Mouse (Mus musculus) naive thymus-derived CD4-positive, alpha-beta T cell, adult 2 months (primary cell): ENCODE measurements around the gene Tbx6.

Source experiments
- DNase-seq: peaks from one replicate; pipeline ENCODE4 v3.0.0-alpha.2; 2011; ENCODE audit warnings: low read depth

The Tbx6 gene

GRCm38 (mm10) chr7:126780971-126781635, at the start of gene Tbx6:
Gene Tbx6 (plus strand): TSS chr7:126781483.
- DNase-seq, result no peak

- no peak for DNase-seq
Measured at GRCm38 (mm10) chr7:126736122-126736521, 45.2 kb upstream of the Tbx6 start.

- no peak for DNase-seq
Measured at GRCm38 (mm10) chr7:126739551-126739950, 41.7 kb upstream of the Tbx6 start.

- DNase-seq, result no peak
Measured at GRCm38 (mm10) chr7:126740132-126740735, 41.0 kb upstream of the Tbx6 start.

GRCm38 (mm10) chr7:126740977-126741376, 40.3 kb upstream of the Tbx6 start:
- DNase-seq, result no peak

- no peak for DNase-seq
Measured at GRCm38 (mm10) chr7:126741452-126741851, 39.8 kb upstream of the Tbx6 start.

GRCm38 (mm10) chr7:126741964-126742482, 39.3 kb upstream of the Tbx6 start:
- no peak for DNase-seq

GRCm38 (mm10) chr7:126746066-126746465, 35.2 kb upstream of the Tbx6 start:
- no peak for DNase-seq

GRCm38 (mm10) chr7:126746798-126747197, 34.5 kb upstream of the Tbx6 start:
- DNase-seq, result no peak

- no peak for DNase-seq
Measured at GRCm38 (mm10) chr7:126748824-126749223, 32.5 kb upstream of the Tbx6 start.

GRCm38 (mm10) chr7:126749582-126750343, 31.5 kb upstream of the Tbx6 start:
- no peak for DNase-seq

GRCm38 (mm10) chr7:126754866-126755265, 26.4 kb upstream of the Tbx6 start:
- DNase-seq, result peak; percentile 81

GRCm38 (mm10) chr7:126758539-126758938, 22.7 kb upstream of the Tbx6 start:
- no peak for DNase-seq

- DNase-seq, result peak; percentile 95
Measured at GRCm38 (mm10) chr7:126759050-126759671, 22.1 kb upstream of the Tbx6 start, which contains the start of gene Mapk3. Gene Mapk3 (plus strand): TSS chr7:126759601.

GRCm38 (mm10) chr7:126759672-126760390, 21.5 kb upstream of the Tbx6 start:
- DNase-seq, result peak; percentile 53

- no peak for DNase-seq
Measured at GRCm38 (mm10) chr7:126760391-126760802, 20.9 kb upstream of the Tbx6 start.

- DNase-seq, result no peak
Measured at GRCm38 (mm10) chr7:126760956-126761355, 20.3 kb upstream of the Tbx6 start.

- DNase-seq, result no peak
Measured at GRCm38 (mm10) chr7:126761529-126762067, 19.7 kb upstream of the Tbx6 start.

GRCm38 (mm10) chr7:126762471-126763008, 18.7 kb upstream of the Tbx6 start:
- DNase-seq, result no peak

GRCm38 (mm10) chr7:126765540-126765939, 15.7 kb upstream of the Tbx6 start:
- DNase-seq, result no peak

GRCm38 (mm10) chr7:126766201-126766600, 15.1 kb upstream of the Tbx6 start, which contains the start of gene Gdpd3:
Gene Gdpd3 (plus strand): TSS chr7:126766334.
- DNase-seq, result no peak
